Mouse (Mus musculus) neural tube, embryonic 11.5 days (tissue): ENCODE data around the gene Ccdc194. TPM values are rescaled to one million over a fixed set of nuclear protein-coding genes. Genes with fewer than 3 reads are reported as not detected.
"Not testable (repeated sequence)": the region's sequence is repeated elsewhere in the genome, so short reads cannot be mapped to it uniquely, and the experiment has no call there.

Experiments used
- ATAC-seq: fragments of 200-750 bp; cut with Nextera tagmentation; 2 replicates; pipeline ENCODE4 v1.8.0; 2017; ENCODE audit warnings: moderate number of reproducible peaks, mild to moderate bottlenecking, moderate TSS enrichment, moderate library complexity; ENCODE audit not compliant: insufficient read depth, low FRiP score, low TSS enrichment
- DNase-seq: peaks from one replicate; pipeline ENCODE4 v3.0.0-alpha.2; 2015; ENCODE audit warnings: low spot score
- H3K27ac ChIP-seq: fragments of 300-500 bp; sonication (generic); 2 replicates; pipeline ENCODE4 v1.5.1; 2014; ENCODE audit warnings: low read depth, mild to moderate bottlenecking, low read length
- H3K27me3 ChIP-seq: fragments of 300-500 bp; sonication (generic); 2 replicates; pipeline ENCODE4 v1.6.1; 2014; ENCODE audit warnings: mild to moderate bottlenecking, low read length, mixed read lengths; ENCODE audit not compliant: control insufficient read depth, insufficient read depth
- H3K36me3 ChIP-seq: fragments of 300-500 bp; sonication (generic); 2 replicates; pipeline ENCODE4 v1.6.1; 2014; ENCODE audit warnings: mild to moderate bottlenecking, low read length, moderate library complexity, mixed read lengths; ENCODE audit not compliant: control insufficient read depth, insufficient read depth
- H3K4me1 ChIP-seq: fragments of 300-500 bp; sonication (generic); 2 replicates; pipeline ENCODE4 v1.6.1; 2014; ENCODE audit warnings: low read length, mixed read lengths; ENCODE audit not compliant: control insufficient read depth, insufficient read depth
- H3K4me2 ChIP-seq: fragments of 300-500 bp; sonication (generic); 2 replicates; pipeline ENCODE4 v1.6.1; 2014; ENCODE audit warnings: low read depth, mild to moderate bottlenecking, moderate library complexity
- H3K4me3 ChIP-seq: fragments of 300-500 bp; sonication (generic); 2 replicates; pipeline ENCODE4 v1.5.1; 2014; ENCODE audit warnings: low read depth, low read length
- H3K9ac ChIP-seq: fragments of 300-500 bp; sonication (generic); 2 replicates; pipeline ENCODE4 v1.6.1; 2014; ENCODE audit warnings: mild to moderate bottlenecking, low read length
- H3K9me3 ChIP-seq: fragments of 300-500 bp; sonication (generic); 2 replicates; pipeline ENCODE4 v1.6.1; 2016; ENCODE audit warnings: low read length; ENCODE audit not compliant: control insufficient read depth
- WGBS: fragments of 180-500 bp; shearing (Covaris S2); extraction: QIAGEN DNeasy Blood & Tissue Kit; methylation state at CpG from one replicate; pipeline ENCODE4 v1.1.7; 2014; 5-methylcytosine and 5-hydroxymethylcytosine counted together
- polyA plus RNA-seq: library from polyadenylated mRNA; unstranded; fragments of >200 nt; fragmentation: Nextera tagmentation; extraction: Ambion mirVana; gene quantifications from 2 replicates; pipeline ENCODE4 v1.2.1, GENCODE M21; 2014

The Ccdc194 gene
- polyA plus RNA-seq, 1 experiment from 2014 or later: 0.16 TPM

DNA sequence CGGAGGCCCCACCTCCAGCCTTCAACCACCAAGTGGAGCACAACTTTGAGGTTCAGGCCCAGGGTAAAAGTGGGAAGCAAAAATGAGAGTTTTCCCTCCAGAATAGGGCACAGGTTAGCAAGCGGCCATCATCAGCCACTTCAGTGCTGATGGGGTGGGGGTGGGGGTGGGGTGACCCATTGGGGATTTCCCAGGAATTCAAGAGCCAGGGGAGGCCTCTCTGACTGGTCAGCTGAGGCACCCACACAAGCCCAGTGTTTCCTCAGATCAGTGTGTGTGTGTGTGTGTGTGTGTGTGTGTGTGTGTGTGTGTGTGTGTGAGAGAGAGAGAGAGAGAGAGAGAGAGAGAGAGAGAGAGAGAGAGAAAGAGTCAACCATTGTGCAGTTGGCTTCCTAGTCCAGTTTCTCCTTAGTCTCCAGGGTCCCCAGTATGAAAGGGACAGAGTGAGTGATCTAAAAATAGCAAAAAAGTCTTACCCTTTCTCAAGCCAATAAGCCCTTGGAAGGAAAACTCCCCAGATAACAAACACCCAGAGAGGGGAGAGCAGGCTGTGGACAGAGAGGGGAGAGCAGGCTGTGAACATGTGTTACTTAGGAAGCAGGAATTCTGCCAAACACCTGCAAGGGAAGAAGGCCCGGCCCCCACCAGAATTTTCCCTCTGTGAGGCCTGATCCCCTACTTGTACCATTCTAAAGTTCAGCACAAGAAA, 1.8 kb upstream of the Ccdc194 start:
- no peaks in the 10 kb centered on the region for H3K36me3 ChIP-seq
- H3K27ac ChIP-seq: no peak overlapping the region
- ATAC-seq (no peak), DNase-seq (no peak)
- H3K4me3 ChIP-seq: no peak overlapping the region
- no peaks in the 10 kb centered on the region for H3K9me3 ChIP-seq
- H3K4me1 ChIP-seq: no peaks in the 10 kb centered on the region
- H3K4me2 ChIP-seq: no peak overlapping the region
- no peak overlapping the region for H3K9ac ChIP-seq
- WGBS: 47% methylated on average over 3 of the region's 3 CpGs
- peaks cover 26% of the 10 kb centered on the region for H3K27me3 ChIP-seq

DNA sequence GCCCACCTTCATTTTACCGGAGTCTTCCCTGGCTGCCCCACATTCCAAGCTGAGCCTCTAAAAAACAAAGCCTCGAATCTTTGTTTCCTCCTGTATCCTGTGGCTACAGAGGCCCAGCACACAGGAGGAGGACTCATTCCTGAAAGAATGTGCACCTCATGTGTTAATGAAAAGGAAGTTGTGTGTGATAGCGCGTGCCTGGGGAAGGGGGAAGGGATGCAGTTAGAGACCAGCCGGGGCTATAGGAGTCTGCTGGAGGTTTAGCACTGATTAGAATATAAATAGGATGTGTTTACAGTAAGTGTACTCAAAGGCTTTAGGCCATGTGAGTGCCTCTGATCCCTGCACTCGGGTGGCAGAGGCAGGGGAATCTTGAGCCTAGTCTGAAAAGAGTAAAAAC, 761 bp upstream of the Ccdc194 start:
- Histone ChIP-seq H3K9me3 (no peaks in the 10 kb centered on the region), H3K27ac (no peak overlapping the region), H3K4me2 (no peak overlapping the region), H3K9ac (no peak overlapping the region), H3K36me3 (no peaks in the 10 kb centered on the region), H3K27me3 (peaks cover 26% of the 10 kb centered on the region), H3K4me1 (no peaks in the 10 kb centered on the region), H3K4me3 (no peak overlapping the region)
- DNase-seq (no peak), ATAC-seq (no peak)
- 10% methylated on average over 6 of the region's 6 CpGs for WGBS

DNA sequence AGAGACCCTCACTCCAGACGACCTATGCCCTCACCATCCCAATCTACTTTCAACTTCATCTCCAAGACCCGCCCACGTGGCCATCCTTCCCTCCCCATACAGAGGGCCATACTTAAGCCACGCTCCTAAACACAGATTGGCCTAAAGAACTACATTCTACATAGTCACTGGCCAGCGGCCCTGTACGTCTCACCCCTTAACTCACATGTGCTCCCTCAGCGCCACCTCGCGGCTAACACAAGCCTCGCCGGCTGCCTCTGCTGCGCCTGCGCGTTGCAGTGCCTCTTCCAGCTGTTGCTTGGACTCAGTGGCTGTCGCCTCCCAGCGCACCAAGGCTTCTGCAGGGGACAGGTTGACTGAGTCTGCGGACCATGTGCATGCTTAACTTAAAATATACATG, 3.9 kb downstream of the Ccdc194 start:
- no peaks in the 10 kb centered on the region for H3K36me3 ChIP-seq
- DNase-seq: peak; percentile 96
- H3K27me3 ChIP-seq: peaks cover 20% of the 10 kb centered on the region
- no peak overlapping the region for H3K9ac ChIP-seq
- H3K9me3 ChIP-seq: no peaks in the 10 kb centered on the region
- no peak overlapping the region for H3K27ac ChIP-seq
- WGBS: 7% methylated on average over 17 of the region's 17 CpGs
- peak; percentile 86 for ATAC-seq
- no peak overlapping the region for H3K4me3 ChIP-seq
- H3K4me1 ChIP-seq: no peaks in the 10 kb centered on the region
- no peak overlapping the region for H3K4me2 ChIP-seq

DNA sequence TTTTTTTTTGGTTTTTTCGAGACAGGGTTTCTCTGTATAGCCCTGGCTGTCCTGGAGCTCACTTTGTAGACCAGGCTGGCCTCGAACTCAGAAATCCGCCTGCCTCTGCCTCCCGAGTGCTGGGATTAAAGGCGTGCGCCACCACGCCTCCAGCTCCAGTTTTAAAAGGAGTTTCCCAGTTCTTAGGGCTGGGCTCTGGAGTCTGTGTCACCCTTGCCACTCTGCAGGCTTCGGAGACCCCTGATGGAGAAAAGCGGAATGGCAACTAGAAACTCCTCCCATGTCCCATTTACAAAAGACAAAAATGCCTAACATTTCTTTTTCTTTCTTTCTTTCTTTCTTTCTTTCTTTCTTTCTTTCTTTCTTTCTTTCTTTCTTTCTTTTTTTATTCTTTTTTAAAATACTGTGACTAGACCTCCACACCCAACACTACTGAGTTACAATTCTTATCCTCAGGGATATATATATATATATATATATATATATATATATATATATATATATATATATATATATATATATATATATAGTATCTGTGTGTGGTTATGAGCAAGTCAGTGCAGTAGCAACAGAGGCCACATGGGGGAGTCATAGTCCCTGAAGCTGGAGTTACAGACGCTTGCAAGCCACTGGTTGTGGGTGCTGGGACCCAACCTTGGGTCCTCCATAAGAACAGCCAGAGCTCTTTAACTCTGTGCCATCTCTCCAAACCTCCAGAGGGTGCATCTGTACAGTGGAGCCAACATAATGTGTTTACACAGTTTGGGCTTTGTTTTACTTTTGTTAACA, 6.3 kb downstream of the Ccdc194 start:
- H3K36me3 ChIP-seq, H3K9me3 ChIP-seq, H3K27me3 ChIP-seq, ATAC-seq, H3K27ac ChIP-seq, H3K4me2 ChIP-seq, H3K9ac ChIP-seq, H3K4me3 ChIP-seq, H3K4me1 ChIP-seq: not testable (repeated sequence)
- DNase-seq: peak; percentile 74
- WGBS: 48% methylated on average over 8 of the region's 10 CpGs

DNA sequence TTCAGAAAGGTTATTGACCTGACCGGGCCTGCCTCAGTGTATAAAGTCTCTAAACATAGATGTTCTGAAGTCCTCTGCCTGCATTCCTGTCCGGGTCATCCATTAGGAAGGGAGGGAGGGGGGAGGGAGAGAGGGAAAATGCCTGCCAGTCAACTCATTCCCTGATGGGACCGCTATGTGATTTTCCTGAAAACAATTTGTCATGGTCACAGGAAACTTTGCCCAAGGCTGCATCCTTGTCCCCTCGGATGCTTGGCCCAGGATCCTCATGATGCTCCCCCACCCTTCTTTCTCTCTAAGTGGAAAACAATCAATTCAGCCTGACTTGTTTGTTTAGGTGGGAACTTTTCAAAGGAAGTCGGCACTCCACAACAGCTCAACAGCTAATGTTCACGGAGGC, 8.7 kb downstream of the Ccdc194 start:
- no peak overlapping the region for H3K4me2 ChIP-seq
- DNase-seq (no peak), ATAC-seq (no peak)
- no peaks in the 10 kb centered on the region; the same call in 1 of the 2 replicates for H3K27me3 ChIP-seq
- 15% methylated on average over 6 of the region's 6 CpGs for WGBS
- no peak overlapping the region for H3K4me3 ChIP-seq
- no peaks in the 10 kb centered on the region for H3K9me3 ChIP-seq
- no peak overlapping the region for H3K9ac ChIP-seq
- no peak overlapping the region for H3K27ac ChIP-seq
- no peaks in the 10 kb centered on the region for H3K36me3 ChIP-seq
- H3K4me1 ChIP-seq: no peaks in the 10 kb centered on the region

DNA sequence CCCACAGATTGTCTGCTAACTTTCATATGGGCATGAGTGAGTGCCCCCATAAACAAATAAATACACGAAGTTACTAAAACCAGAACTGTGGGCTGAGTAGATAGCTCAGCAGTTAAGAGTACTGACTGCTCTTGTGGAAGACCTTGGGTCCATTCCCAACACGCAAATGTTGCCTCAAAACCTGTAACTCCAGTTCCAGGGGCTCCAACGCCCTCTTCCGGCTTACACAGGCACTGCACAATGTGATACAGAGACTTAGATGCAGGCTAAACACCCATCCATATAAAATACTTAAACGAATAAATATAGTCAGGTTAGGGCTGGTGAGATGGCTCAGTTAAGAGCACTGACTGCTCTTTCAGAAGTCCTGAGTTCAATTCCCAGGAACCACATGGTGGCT, 10.5 kb downstream of the Ccdc194 start:
- no peak for ATAC-seq
- H3K4me2 ChIP-seq: no peak overlapping the region
- 70% methylated on average over 5 of the region's 5 CpGs for WGBS
- no peaks in the 10 kb centered on the region for H3K36me3 ChIP-seq
- H3K27ac ChIP-seq: no peak overlapping the region
- DNase-seq: no peak
- H3K9me3 ChIP-seq: no peaks in the 10 kb centered on the region
- H3K27me3 ChIP-seq: no peaks in the 10 kb centered on the region
- no peak overlapping the region for H3K9ac ChIP-seq
- H3K4me3 ChIP-seq: no peak overlapping the region
- H3K4me1 ChIP-seq: no peaks in the 10 kb centered on the region

DNA sequence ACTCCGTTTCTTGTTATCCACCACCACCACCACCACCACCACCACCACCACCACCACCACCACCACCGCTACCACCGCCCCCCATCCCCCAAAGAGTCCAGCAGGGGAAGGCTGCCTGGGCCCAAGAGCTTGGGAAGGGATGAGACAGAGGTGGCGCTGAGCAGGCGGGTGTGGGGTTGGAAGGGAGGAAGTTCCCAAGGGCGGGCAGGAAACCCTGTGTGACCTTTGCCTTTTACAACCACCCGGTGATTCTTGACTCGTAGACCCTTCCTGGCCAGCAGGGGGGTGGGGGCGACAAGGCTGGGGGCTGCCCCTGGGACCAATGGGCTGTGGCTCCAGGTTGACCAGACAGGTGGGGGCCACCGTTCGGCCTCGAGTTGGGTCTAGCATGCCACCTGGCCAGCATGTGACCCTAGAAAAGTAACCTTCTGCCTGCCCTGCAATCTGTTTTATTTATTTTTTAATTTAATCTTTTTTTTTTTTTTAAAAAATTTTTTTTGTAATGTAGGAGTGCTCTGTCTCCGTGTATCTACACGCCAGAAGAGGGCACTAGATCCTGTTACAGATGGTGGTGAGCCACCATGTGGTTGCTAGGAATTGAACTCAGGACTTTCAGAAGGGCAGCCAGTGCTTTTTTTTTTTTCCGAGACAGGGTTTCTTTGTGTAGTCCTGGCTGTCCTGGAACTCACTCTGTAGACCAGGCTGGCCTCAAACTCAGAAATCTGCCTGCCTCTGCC, 12.3 kb downstream of the Ccdc194 start:
- ATAC-seq (no peak), DNase-seq (no peak)
- H3K9me3 ChIP-seq: no peaks in the 10 kb centered on the region
- H3K4me1 ChIP-seq: no peaks in the 10 kb centered on the region
- H3K4me2 ChIP-seq: no peak overlapping the region
- H3K4me3 ChIP-seq: no peak overlapping the region
- no peak overlapping the region for H3K9ac ChIP-seq
- peaks cover 8% of the 10 kb centered on the region for H3K27me3 ChIP-seq
- WGBS: 75% methylated on average over 13 of the region's 15 CpGs
- H3K36me3 ChIP-seq: no peaks in the 10 kb centered on the region
- no peak overlapping the region for H3K27ac ChIP-seq

DNA sequence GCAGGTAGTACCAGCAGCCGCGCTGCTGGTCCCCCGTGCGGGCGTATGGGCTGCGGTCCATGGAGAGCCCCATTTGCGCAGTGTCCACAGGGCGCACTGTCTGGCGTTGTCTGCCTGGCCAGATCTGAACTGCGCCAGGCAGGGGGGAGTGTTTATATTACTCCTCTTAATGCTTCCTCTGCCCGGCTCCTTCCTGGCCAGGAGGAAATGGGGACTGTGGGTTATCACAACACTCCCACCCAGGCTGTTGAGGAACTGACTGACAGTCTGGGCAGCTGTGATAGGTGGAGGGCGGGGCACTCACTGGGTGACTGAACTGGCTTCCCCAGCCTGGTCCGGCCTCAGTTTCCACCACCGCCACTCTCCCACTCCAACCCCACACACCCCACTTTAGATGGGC, 13.9 kb downstream of the Ccdc194 start, which contains the start of gene Plvap:
TSS of gene Plvap (minus strand) at position 109 of the 400 bp plus-strand sequence.
- WGBS: 66% methylated on average over 14 of the region's 14 CpGs
- H3K4me1 ChIP-seq: no peaks in the 10 kb centered on the region
- H3K4me3 ChIP-seq: peak within 1 kb of the TSS; percentile 14
- H3K9me3 ChIP-seq: no peaks in the 10 kb centered on the region
- peaks cover 23% of the 10 kb centered on the region for H3K27me3 ChIP-seq
- no peak for DNase-seq
- ATAC-seq: no peak
- no peak within 1 kb of the TSS; the same call in 1 of the 2 replicates for H3K4me2 ChIP-seq
- H3K9ac ChIP-seq: no peak within 1 kb of the TSS
- H3K36me3 ChIP-seq: no peaks in the 10 kb centered on the region
- no peak within 1 kb of the TSS for H3K27ac ChIP-seq
